Comparison of ENCODE assay signal across 18 mouse cellular contexts in the genomic region with DNA sequence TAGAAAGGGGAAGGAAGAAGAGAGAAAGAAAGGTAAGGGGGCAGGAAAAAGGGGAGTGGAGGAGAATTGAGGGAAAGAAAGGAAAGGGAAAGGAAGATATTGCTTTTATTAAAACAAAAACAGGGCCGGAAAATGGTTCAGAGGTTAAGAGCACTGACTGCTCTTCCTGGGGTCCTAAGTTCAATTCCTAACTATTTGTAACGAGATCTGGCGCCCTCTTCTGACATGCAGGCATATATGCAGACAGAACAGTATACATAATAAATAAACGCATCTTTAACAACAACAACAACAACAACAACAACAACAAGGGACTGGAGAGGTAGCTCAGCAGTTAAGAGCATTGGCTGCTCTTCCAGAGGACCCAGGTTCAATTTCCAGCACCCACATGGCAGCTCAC. TPM values are rescaled to one million over a fixed set of nuclear protein-coding genes. Genes with fewer than 3 reads are reported as not detected.
DNase-seq lines count a peak whose midpoint lies in the region; ATAC-seq and TF ChIP-seq lines count a peak whose summit lies in the region.
"Had no signal": no experiment of that assay in that cellular context is flagged by ENCODE, and none has a peak within 500 bp of the region (broad histone marks: within the 10 kb centered on the region; RNA-seq: fewer than 3 reads in every experiment).

No protein-coding gene starts in this region.

- no peak for DNase-seq in forebrain, postnatal 0 days
- DNase-seq in left cerebral cortex, adult 2 months (ENCODE audit: extremely low spot score in 1 of 2, low spot score in 2 of 2): no peak
- no peak for DNase-seq in left cerebral cortex, postnatal 10 days (ENCODE audit: extremely low spot score in 1 of 2, low spot score in 2 of 2)
- peak; percentile 29 for DNase-seq in embryo, embryonic 10.5 days (ENCODE audit: low spot score)
- DNase-seq in cerebellum, adult 18-20 months: no peak
- DNase-seq in left cerebral cortex, adult 9 months (ENCODE audit: low spot score in 2 of 2): no peak
- DNase-seq: adrenal gland, adult 8-10 months; cerebellum, adult 2 months; liver, embryonic 13.5 days; thymus, postnatal 25 days had no signal

- TF ChIP-seq CTCF in forebrain, postnatal 0 days (IDR thresholded peaks at IDR 0.05; ENCODE audit: low read depth): peak; percentile 43
- TF ChIP-seq CTCF in left cerebral cortex, adult 2 months (IDR thresholded peaks at IDR 0.05): peak; percentile 25
- TF ChIP-seq CTCF in E14TG2a.4 (conservative IDR thresholded peaks at IDR 0.05; ENCODE audit: low read length): peak; percentile 42

- no peak overlapping the region for H3K4me3 ChIP-seq in forebrain, postnatal 0 days (ENCODE audit: low read depth, low read length)
- no peak overlapping the region for H3K4me3 ChIP-seq in forebrain, embryonic 13.5 days
- H3K4me3 ChIP-seq in left cerebral cortex, adult 2 months: no peak overlapping the region
- no peak overlapping the region for H3K4me3 ChIP-seq in E14TG2a.4 (replicated peaks; ENCODE audit: low read length)
- H3K4me3 ChIP-seq: heart, embryonic 12.5 days; liver, embryonic 13.5 days; neural tube, embryonic 12.5 days had no signal

- H3K9ac ChIP-seq in forebrain, postnatal 0 days: no peak overlapping the region
- no peak overlapping the region for H3K9ac ChIP-seq in forebrain, embryonic 13.5 days
- H3K9ac ChIP-seq: heart, embryonic 12.5 days; hindbrain, embryonic 14.5 days; liver, embryonic 13.5 days; neural tube, embryonic 12.5 days had no signal

- intact Hi-C loops in left cerebral cortex, adult 2 months (cut with DNase I): loop anchor here (5.0 kb wide), 1 partner anchor 76 kb away; no protein-coding TSS in a partner anchor
- intact Hi-C loops in left cerebral cortex, postnatal 10 days (cut with DNase I): no loop called here

- H3K27me3 ChIP-seq in forebrain, postnatal 0 days (ENCODE audit: insufficient read depth, low read length): no peaks in the 10 kb centered on the region
- no peaks in the 10 kb centered on the region for H3K27me3 ChIP-seq in forebrain, embryonic 13.5 days
- 0 out of 2 replicates have a peak, but pooled peaks cover 4% of the 10 kb centered on the region for H3K27me3 ChIP-seq in E14TG2a.4 (ENCODE audit: insufficient read depth, low read length)
- H3K27me3 ChIP-seq: heart, embryonic 12.5 days; liver, embryonic 13.5 days; neural tube, embryonic 12.5 days had no signal

- 36% methylated on average over 4 of the region's 4 CpGs for WGBS in forebrain, postnatal 0 days
- WGBS in forebrain, embryonic 13.5 days: 42% methylated on average over 4 of the region's 4 CpGs

- H3K4me1 ChIP-seq in forebrain, postnatal 0 days (ENCODE audit: insufficient read depth): no peaks in the 10 kb centered on the region
- no peaks in the 10 kb centered on the region for H3K4me1 ChIP-seq in forebrain, embryonic 13.5 days
- H3K4me1 ChIP-seq in E14TG2a.4 (replicated peaks; ENCODE audit: low read depth, low read length): peaks cover 33% of the 10 kb centered on the region
- H3K4me1 ChIP-seq: neural tube, embryonic 12.5 days had no signal

- H3K36me3 ChIP-seq in forebrain, postnatal 0 days (ENCODE audit: insufficient read depth): no peaks in the 10 kb centered on the region
- H3K36me3 ChIP-seq in forebrain, embryonic 13.5 days (ENCODE audit: poor library complexity, severe bottlenecking): no peaks in the 10 kb centered on the region
- no peaks in the 10 kb centered on the region for H3K36me3 ChIP-seq in E14TG2a.4 (ENCODE audit: insufficient read depth, low read length)
- H3K36me3 ChIP-seq: G1E; heart, embryonic 12.5 days; liver, embryonic 13.5 days; neural tube, embryonic 12.5 days had no signal

- no peak overlapping the region for H3K4me2 ChIP-seq in forebrain, postnatal 0 days (ENCODE audit: low read depth)
- no peak overlapping the region for H3K4me2 ChIP-seq in forebrain, embryonic 13.5 days
- H3K4me2 ChIP-seq: heart, embryonic 12.5 days; hindbrain, embryonic 14.5 days; liver, embryonic 13.5 days; neural tube, embryonic 12.5 days had no signal

- ATAC-seq in forebrain, postnatal 0 days: no peak
- ATAC-seq in forebrain, embryonic 13.5 days: no peak

- no peak overlapping the region for H3K27ac ChIP-seq in forebrain, postnatal 0 days (ENCODE audit: low read depth, low read length)
- no peak overlapping the region for H3K27ac ChIP-seq in forebrain, embryonic 13.5 days
- no peak overlapping the region for H3K27ac ChIP-seq in left cerebral cortex, adult 2 months
- H3K27ac ChIP-seq: hindbrain, embryonic 14.5 days; liver, embryonic 13.5 days; neural tube, embryonic 12.5 days had no signal

- no peaks in the 10 kb centered on the region for H3K9me3 ChIP-seq in forebrain, postnatal 0 days (ENCODE audit: low read length)
- no peaks in the 10 kb centered on the region for H3K9me3 ChIP-seq in forebrain, embryonic 13.5 days (replicated peaks)
- H3K9me3 ChIP-seq in E14TG2a.4 (ENCODE audit: low read length): no peaks in the 10 kb centered on the region
- H3K9me3 ChIP-seq: G1E; heart, embryonic 12.5 days; liver, embryonic 13.5 days; neural tube, embryonic 12.5 days had no signal

RNA-seq across cellular contexts. Expression of gene Hrg, which starts 2.2 kb away (rescaled TPM):
- not detected in 2 replicates for total RNA-seq in forebrain, postnatal 0 days (2014; rRNA removed)
- polyA plus RNA-seq in forebrain, postnatal 0 days (2015; fragmentation: Nextera tagmentation; extraction: Ambion mirVana): not detected in 2 replicates
- polyA plus RNA-seq in forebrain, embryonic 13.5 days (2015; fragmentation: Nextera tagmentation; extraction: Ambion mirVana): 0.10 and 0.15 TPM in 2 replicates
- not detected for total RNA-seq in left cerebral cortex, adult 2 months (2021)
- total RNA-seq in left cerebral cortex, postnatal 10 days (2021): not detected
- total RNA-seq: G1E; layer of hippocampus, postnatal 25 days had no signal
- polyA plus RNA-seq: cerebellum, adult 2 months; frontal cortex, adult 2 months; G1E; heart, embryonic 12.5 days; neural tube, embryonic 12.5 days had no signal

RNA-seq across cellular contexts. Expression of gene Fetub, which starts 34.9 kb away (rescaled TPM):
- total RNA-seq in forebrain, postnatal 0 days (2014; rRNA removed): not detected in 2 replicates
- polyA plus RNA-seq in forebrain, postnatal 0 days (2015; fragmentation: Nextera tagmentation; extraction: Ambion mirVana): 0.15 and 0.21 TPM in 2 replicates
- polyA plus RNA-seq in forebrain, embryonic 13.5 days (2015; fragmentation: Nextera tagmentation; extraction: Ambion mirVana): not detected in 2 replicates
- total RNA-seq in left cerebral cortex, adult 2 months (2021): not detected
- under 1 TPM in 1 of 2 experiments, not detected in 1; 0.58 TPM for total RNA-seq in left cerebral cortex, postnatal 10 days (2021)
- polyA plus RNA-seq: cerebellum, adult 2 months; heart, embryonic 12.5 days; hindbrain, embryonic 14.5 days; neural tube, embryonic 12.5 days had no signal
